Mouse (Mus musculus): ENCODE data around the gene Hist2h2ac.
"Not testable (repeated sequence)": the region's sequence is repeated elsewhere in the genome, so short reads cannot be mapped to it uniquely, and the experiment has no call there.

The Hist2h2ac gene

DNA sequence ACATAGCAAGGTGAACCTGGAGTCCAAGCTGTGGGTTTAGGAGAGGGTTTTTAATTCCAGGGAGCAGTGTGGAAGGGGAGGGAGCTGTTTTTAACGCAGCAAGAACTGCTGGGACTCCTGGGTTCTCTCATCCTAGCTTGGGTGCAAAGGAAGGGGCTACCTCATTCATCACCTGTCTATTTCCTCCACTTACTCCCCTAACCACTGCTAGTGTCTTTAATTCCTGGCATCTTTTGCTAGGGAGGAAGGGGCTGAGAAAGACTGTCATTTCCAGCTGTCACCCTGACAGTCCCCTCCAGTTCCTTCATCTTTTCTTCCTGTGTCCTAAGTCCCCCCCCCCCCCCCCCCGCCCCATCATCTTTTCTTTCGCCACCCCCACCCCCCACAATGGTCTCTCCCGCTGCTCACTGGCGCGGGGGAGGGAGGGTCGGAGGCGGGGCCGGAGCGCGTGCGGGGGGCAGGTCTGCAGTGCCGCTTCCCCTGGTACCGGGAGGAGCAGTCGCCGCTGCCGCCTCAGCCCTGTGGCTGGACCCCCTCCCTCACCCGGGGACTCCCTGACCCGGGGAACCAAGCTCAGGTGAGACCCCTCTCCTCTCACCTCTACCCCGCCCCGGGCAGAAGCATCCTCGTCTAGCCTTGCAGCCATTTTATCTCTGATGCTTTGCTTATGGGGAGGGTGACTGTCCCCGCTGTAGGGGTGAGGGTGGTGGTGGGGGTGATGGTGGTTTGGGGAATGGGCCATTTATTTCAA lies 39.8 kb downstream of the Hist2h2ac start, which contains the start of gene Sv2a:
Gene Sv2a, plus strand, starts transcription at position 425 of the 751 bp plus-strand sequence.
- DNase-seq = peak; percentile 89 to 92

DNA sequence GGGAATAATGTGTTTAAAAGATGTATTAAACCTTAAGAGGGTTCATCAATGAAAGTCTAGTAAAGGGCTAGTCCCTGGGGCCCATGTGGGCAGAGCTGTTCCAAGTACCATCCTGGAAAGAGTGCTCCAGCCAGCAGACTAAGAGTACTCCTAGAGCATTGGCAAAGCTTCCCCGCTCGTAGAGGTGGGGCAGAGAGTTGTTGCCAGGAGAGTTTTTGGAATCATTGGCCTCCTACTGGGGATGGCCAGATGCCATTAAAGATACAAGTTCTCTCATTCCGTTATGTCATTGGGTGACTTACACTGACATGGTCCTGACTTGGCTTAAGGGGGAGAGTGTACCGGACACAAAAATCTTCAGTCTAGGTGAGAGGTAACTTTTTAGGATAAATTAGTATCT lies 41.1 kb downstream of the Hist2h2ac start:
- peak; percentile 69 to 76 for DNase-seq

DNA sequence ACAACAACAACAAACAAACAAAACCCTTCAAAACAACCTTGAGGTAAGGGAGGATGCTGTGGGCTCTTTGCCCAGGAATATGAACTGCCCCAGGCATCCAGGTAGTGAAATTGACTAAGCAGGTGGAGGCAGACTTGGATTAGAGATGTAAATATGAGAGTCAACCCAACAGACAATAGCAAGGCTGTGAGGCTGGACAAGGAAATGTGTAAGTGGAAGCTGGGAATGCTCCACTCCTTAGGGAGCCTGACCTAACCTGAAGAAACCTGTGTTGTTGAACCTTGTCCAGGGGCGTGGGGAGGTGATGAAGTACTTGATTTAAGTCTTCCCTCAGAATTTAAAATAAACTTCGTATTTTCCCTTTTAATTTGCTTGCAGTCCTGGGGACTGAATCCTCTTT lies 41.8 kb downstream of the Hist2h2ac start:
- DNase-seq = no peak

DNA sequence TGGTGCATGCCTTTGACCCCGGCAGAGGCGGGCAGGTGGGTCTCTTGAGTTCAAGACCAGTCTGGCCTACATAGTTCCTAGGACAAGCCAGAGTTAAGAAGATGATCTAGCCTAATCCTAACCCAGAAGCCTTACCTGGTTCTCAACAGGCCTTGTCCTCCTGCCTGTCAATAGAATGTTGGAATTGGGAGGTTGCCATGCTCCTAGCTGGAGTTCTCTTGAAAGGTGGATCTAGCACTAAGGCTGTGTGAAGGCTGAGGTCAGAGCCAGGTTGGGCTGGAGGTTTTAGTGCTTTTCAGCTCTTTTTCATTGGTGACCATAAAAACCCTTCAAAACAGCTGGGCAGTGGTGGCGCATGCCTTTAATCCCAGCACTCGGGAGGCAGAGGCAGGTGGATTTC lies 42.3 kb downstream of the Hist2h2ac start:
- DNase-seq = no peak

DNA sequence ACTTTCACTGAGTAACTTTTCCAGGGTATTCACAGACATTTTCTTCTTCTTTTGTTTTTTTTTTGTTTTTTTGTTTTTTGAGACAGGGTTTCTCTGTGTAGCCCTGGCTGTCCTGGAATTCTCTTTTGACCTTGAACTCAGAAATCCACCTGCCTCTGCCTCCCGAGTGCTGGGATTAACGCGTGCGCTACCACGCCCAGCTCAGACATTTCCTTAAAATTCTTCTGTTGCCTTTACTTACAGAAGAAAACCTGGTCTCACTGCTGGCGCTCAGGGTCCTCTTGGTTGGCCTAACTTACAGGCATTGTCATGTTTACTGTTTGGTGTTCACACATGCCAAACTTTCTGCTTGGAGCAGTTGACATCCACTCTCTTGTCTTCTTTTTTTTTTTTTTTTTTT lies 45.4 kb downstream of the Hist2h2ac start:
- DNase-seq = no peak

DNA sequence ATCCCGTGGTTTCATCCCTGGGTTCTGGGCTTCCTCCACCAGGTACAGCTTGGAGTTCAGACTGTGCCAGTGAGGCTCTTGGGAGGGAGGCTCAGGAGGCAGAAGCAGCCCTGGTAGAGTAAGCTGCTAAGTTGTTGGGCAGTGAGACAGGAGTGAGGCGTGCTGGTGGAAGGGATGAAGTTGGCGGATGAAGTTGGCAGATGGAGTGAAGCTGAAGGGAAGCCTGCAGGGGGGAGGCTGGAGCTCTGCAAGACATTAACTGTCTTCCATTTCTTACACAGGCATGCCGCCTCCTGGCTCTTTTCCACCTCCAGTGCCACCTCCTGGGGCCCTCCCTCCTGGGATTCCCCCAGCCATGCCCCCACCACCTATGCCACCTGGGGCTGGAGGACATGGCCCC lies 46.6 kb downstream of the Hist2h2ac start:
- not testable (repeated sequence) for DNase-seq

DNA sequence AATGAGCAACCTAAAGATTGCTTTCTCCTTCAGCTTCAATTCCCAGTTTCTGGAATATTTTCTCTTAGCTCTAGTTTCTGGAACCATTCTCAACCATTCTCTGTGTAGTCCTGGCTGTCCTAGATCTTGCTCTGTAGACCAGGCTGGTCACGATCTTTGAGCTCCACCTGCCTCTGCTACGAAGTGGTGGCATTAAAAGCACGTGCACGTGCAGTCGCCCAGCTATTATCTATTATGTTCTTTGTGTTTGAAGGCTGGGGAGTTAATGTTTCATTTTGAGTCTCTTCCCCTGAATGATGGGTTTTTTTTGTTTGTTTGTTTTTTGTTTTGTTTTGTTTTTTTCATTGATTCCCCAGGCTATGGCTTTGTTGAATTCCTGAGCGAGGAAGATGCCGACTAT lies 47.5 kb downstream of the Hist2h2ac start:
- DNase-seq = no peak

DNA sequence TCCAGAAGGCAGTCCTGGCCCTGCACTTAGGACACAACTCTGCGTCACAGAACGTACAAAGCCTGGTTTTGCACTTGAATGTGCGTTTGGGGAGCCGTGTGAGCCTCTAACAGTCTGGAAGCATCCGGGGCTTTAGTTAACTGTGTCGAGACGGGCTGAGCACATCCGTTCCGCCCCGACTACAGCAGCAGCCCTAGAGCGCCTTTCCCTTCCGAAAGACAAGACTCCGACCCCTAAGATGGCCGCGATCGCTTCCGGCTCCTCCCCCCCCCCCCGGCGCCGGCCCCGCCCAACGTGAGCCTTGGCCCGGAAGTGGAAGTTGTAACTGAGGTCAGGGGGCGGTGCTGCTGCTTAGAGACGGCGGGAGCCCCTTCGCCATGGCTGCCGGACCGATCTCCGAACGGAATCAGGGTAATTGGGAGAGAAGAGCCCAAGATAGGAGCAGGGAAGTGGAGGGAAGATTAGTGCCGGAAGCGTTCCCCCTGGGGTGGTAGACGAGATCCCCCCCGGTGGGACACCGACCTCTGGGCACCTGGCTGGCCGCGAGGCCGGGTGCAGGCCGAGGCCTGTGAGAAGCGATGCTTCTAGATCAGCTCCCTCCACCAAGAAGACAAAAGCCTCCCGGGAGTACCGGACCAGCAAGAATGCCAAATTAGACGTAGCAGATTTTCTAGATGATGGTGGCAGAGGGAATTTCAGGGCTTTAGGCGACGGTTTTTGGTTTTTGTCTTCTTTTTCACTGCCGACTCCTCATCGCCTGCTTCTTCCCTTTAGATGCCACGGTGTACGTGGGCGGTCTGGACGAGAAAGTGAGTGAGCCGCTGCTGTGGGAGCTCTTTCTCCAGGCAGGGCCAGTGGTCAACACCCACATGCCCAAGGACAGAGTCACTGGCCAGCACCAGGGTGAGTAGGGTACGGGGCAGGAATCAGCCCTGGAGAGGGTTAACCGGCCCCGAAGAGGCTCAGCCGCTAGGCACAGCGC lies 48.2 kb downstream of the Hist2h2ac start, which contains the start of gene Sf3b4:
Gene Sf3b4, plus strand, starts transcription at position 136 of the 982 bp plus-strand sequence.
- peak; percentile 87 to 89 for DNase-seq

DNA sequence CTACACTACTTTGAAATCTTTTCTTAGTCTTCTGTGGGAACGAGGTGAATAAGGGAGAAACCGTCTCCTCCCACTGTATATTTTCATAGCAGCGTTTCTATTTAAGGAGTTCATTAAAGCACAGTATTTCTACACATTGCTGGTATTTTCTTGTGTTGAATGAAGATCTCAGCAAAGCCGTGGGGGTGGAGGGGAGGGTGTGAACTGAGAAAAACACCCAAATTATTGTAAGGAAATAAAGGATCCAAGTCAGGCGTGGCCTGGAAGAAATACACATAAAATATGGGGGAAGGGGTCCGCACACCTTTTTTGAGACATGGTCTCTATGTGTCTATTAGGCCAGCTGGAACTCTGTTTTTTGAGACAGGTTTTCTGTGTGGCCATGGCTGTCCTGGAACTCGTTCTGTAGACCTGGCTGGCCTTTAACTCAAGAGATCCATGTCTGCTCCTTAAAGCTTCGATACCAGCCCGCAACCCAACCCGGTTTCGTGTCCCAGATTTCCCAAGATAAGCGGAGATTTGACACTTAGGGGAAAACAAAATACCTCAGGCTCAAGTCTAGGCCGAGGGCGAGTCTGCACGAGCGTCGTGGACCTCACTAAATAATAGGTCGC lies 49.0 kb downstream of the Hist2h2ac start:
- DNase-seq = peak in 1 of 2 experiments; percentile 29

DNA sequence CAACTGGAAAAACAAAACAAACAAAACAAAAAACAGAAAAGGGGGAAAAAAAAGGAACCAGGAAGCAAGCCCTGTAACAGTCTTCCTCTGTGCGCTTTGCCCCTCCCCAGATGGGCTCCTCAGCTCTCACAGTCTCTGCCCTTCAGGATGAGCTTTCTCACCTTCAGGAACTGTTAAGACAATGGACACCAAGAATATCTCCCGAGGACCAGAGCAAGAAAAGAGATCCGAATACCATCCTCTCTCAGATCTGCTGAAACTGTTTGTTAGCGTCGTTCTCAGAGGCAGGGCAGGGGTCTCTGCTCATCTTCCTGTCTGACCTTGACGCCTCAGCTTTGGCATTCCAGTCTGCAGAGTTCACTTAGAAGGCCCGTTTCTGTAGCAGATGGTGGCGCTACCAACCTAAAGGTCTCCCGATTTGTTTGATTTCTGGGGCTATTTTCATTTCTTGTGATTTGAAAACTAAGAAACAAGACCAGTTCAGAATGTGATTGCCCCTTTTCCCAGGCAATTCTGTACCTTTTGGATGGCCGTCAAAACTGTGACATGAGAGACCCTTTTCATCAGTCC lies 49.6 kb downstream of the Hist2h2ac start:
- DNase-seq = no peak
